Mouse (Mus musculus): ENCODE results near the gene Hamp2. TPM values are rescaled to one million over a fixed set of nuclear protein-coding genes. Genes with fewer than 3 reads are reported as not detected.
A peak's percentile ranks its signal among the peaks of the same experiment; 100 is the strongest.

The Hamp2 gene
- polyA plus RNA-seq, 1 experiment from 2014 or later = not detected

GRCm38 (mm10) chr7:30914732-30915131, 9.7 kb downstream of the Hamp2 start, which contains the start of gene Mag:
Gene Mag (minus strand): TSS chr7:30914873.
- Histone ChIP-seq H3K9ac (ENCODE audit: low read length) (no peak within 1 kb of the TSS), H3K4me1 (replicated peaks; ENCODE audit: control insufficient read depth, insufficient read depth, low read length) (peaks cover 4% of the 10 kb centered on the region; the same call in 1 of the 2 replicates), H3K36me3 (ENCODE audit: control insufficient read depth, insufficient read depth, low read length) (no peaks in the 10 kb centered on the region), H3K27me3 (ENCODE audit: control insufficient read depth, insufficient read depth, low read depth, low read length) (no peaks in the 10 kb centered on the region), H3K4me2 (ENCODE audit: low read depth, low read length) (no peak within 1 kb of the TSS), H3K27ac (ENCODE audit: low read length) (no peak within 1 kb of the TSS), H3K4me3 (ENCODE audit: low read length) (no peak within 1 kb of the TSS), H3K9me3 (ENCODE audit: control insufficient read depth, low read length) (no peaks in the 10 kb centered on the region)
- ATAC-seq (ENCODE audit: low read depth) = no peak; the same call in 1 of the 2 replicates
- WGBS = 71% methylated on average over 8 of the region's 8 CpGs

GRCm38 (mm10) chr7:30909773-30910172, 14.7 kb downstream of the Hamp2 start:
- Histone ChIP-seq H3K9ac (ENCODE audit: low read length) (no peak overlapping the region), H3K4me2 (ENCODE audit: low read depth, low read length) (no peak overlapping the region)
- 75% methylated on average over 6 of the region's 6 CpGs for WGBS

GRCm38 (mm10) chr7:30908992-30909431, 15.5 kb downstream of the Hamp2 start:
- peak overlapping the region; percentile 56 for H3K4me2 ChIP-seq (ENCODE audit: low read depth, low read length)
- H3K27me3 ChIP-seq (ENCODE audit: control insufficient read depth, insufficient read depth, low read depth, low read length) = peaks cover 3% of the 10 kb centered on the region; the same call in 1 of the 2 replicates
- H3K36me3 ChIP-seq (ENCODE audit: control insufficient read depth, insufficient read depth, low read length) = no peaks in the 10 kb centered on the region
- WGBS = 17% methylated on average over 17 of the region's 17 CpGs
- H3K9me3 ChIP-seq (ENCODE audit: control insufficient read depth, low read length) = no peaks in the 10 kb centered on the region
- H3K9ac ChIP-seq (ENCODE audit: low read length) = peak overlapping the region; percentile 19; the same call in 1 of the 2 replicates
- ATAC-seq (ENCODE audit: low read depth) = no peak; the same call in 1 of the 2 replicates
- H3K27ac ChIP-seq (ENCODE audit: low read length) = no peak overlapping the region
- peaks cover 7% of the 10 kb centered on the region; the same call in 1 of the 2 replicates for H3K4me1 ChIP-seq (replicated peaks; ENCODE audit: control insufficient read depth, insufficient read depth, low read length)
- peak overlapping the region; percentile 32 for H3K4me3 ChIP-seq (ENCODE audit: low read length)

More at GRCm38 (mm10) chr7:30909773-30910172, 14.7 kb downstream of the Hamp2 start:
- no peak for ATAC-seq (ENCODE audit: low read depth)
- no peaks in the 10 kb centered on the region for H3K9me3 ChIP-seq (ENCODE audit: control insufficient read depth, low read length)
- H3K4me3 ChIP-seq (ENCODE audit: low read length) = no peak overlapping the region
- peaks cover 3% of the 10 kb centered on the region; the same call in 1 of the 2 replicates for H3K27me3 ChIP-seq (ENCODE audit: control insufficient read depth, insufficient read depth, low read depth, low read length)
- H3K27ac ChIP-seq (ENCODE audit: low read length) = no peak overlapping the region
- no peaks in the 10 kb centered on the region for H3K36me3 ChIP-seq (ENCODE audit: control insufficient read depth, insufficient read depth, low read length)
- peaks cover 7% of the 10 kb centered on the region; the same call in 1 of the 2 replicates for H3K4me1 ChIP-seq (replicated peaks; ENCODE audit: control insufficient read depth, insufficient read depth, low read length)

DNA sequence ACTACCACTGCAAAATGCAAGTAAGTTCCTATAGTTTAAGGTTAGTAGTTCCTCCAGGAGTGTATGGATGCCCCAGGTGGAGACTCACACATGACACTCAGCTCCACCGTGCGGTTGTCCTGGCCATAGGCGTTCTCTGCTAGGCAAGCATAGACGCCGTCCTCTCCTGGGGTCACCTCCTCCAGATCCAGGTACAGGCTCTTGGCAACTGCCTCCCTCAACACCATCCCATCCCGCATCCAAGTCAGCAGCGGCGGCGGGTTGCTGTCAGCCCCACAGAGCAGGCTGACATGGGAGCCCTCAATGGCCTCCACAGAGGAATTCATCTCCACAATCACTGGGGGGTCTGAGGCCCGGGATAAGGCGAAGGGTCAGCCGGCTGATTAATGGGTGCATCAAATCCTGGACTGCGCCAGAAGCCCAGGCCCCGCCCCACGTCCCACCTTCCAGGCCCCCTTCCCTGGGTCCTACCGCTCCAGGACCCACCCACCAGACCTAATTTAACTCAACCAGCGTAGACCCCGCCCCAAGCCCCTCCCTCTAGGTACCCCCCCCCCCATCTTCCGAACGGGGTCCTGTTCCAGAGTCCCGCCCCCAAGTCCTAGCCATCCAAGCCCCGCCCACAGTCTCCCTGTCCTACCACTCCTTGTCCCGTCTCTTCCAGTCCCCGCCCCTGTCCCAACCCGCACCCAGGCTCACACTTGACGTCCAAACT, 16.0 kb downstream of the Hamp2 start:
- Histone ChIP-seq H3K9me3 (ENCODE audit: control insufficient read depth, low read length) (no peaks in the 10 kb centered on the region), H3K27ac (ENCODE audit: low read length) (no peak overlapping the region), H3K4me3 (ENCODE audit: low read length) (peak overlapping the region; percentile 32), H3K27me3 (ENCODE audit: control insufficient read depth, insufficient read depth, low read depth, low read length) (peaks cover 3% of the 10 kb centered on the region; the same call in 1 of the 2 replicates), H3K9ac (ENCODE audit: low read length) (no peak overlapping the region; the same call in 1 of the 2 replicates), H3K36me3 (ENCODE audit: control insufficient read depth, insufficient read depth, low read length) (no peaks in the 10 kb centered on the region), H3K4me1 (replicated peaks; ENCODE audit: control insufficient read depth, insufficient read depth, low read length) (peaks cover 7% of the 10 kb centered on the region; the same call in 1 of the 2 replicates), H3K4me2 (ENCODE audit: low read depth, low read length) (peak overlapping the region; percentile 56)
- 0% methylated on average over 25 of the region's 26 CpGs for WGBS
- peak; percentile 73; the same call in 1 of the 2 replicates for ATAC-seq (ENCODE audit: low read depth)

DNA sequence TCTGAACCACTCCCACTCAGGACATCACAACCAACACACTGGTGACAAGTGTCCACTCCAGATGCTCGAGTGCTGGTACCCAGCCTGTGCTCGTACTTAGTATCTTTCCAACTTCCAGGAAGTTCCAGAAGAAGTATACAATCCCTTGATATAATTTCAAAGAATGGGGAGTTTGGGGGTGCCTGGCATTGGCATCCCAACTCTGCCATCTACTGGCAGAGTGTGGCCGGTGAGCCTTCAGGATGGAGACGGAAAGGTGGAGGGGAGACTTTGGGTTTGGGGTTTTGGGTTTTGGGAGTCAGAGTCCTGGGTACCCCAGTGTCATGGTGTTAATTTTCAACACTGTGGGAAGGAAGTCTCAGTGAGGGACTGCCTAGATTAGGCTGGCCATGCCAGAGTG, 20.4 kb downstream of the Hamp2 start:
- Histone ChIP-seq H3K36me3 (ENCODE audit: control insufficient read depth, insufficient read depth, low read length) (no peaks in the 10 kb centered on the region), H3K9me3 (ENCODE audit: control insufficient read depth, low read length) (no peaks in the 10 kb centered on the region), H3K27ac (ENCODE audit: low read length) (no peak overlapping the region), H3K4me1 (replicated peaks; ENCODE audit: control insufficient read depth, insufficient read depth, low read length) (peaks cover 6% of the 10 kb centered on the region; the same call in 1 of the 2 replicates), H3K9ac (ENCODE audit: low read length) (no peak overlapping the region), H3K4me3 (ENCODE audit: low read length) (no peak overlapping the region), H3K4me2 (ENCODE audit: low read depth, low read length) (no peak overlapping the region), H3K27me3 (ENCODE audit: control insufficient read depth, insufficient read depth, low read depth, low read length) (peaks cover 3% of the 10 kb centered on the region; the same call in 1 of the 2 replicates)
- 32% methylated on average over 4 of the region's 4 CpGs for WGBS
- no peak for ATAC-seq (ENCODE audit: low read depth)

- no peak for ATAC-seq (ENCODE audit: low read depth)
Observed at GRCm38 (mm10) chr7:30895217-30895616, 29.3 kb downstream of the Hamp2 start.

DNA sequence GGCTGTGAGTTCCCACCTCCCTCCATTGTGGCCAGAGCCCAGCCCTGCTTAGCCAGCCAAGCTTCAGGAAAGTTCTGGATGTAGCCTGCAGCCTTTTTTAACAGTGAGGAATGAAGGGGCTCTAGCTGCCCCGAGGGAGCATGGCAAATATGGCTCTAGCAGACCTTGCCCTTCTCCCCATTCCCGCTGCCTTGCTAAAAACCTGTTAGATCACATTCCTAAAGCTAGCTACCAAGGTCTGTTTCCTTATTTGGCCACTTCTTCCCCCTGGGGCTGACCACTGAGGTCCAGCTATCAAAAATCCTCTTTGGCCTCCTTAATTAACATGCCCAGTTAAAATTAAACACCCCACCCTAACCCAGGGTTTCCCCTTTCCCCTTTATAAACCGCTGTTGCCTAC, 32.0 kb downstream of the Hamp2 start:
- no peaks in the 10 kb centered on the region for H3K36me3 ChIP-seq (ENCODE audit: control insufficient read depth, insufficient read depth, low read length)
- peak; percentile 71; the same call in 1 of the 2 replicates for ATAC-seq (ENCODE audit: low read depth)
- H3K4me3 ChIP-seq (ENCODE audit: low read length) = no peak overlapping the region
- 0 out of 2 replicates have a peak overlapping the region, but pooled peaks have one; percentile 5 for H3K9ac ChIP-seq (ENCODE audit: low read length)
- WGBS = 41% methylated on average over 3 of the region's 3 CpGs
- H3K4me2 ChIP-seq (ENCODE audit: low read depth, low read length) = no peak overlapping the region
- no peaks in the 10 kb centered on the region for H3K27me3 ChIP-seq (ENCODE audit: control insufficient read depth, insufficient read depth, low read depth, low read length)
- H3K9me3 ChIP-seq (ENCODE audit: control insufficient read depth, low read length) = no peaks in the 10 kb centered on the region
- H3K4me1 ChIP-seq (replicated peaks; ENCODE audit: control insufficient read depth, insufficient read depth, low read length) = peaks cover 4% of the 10 kb centered on the region; the same call in 1 of the 2 replicates
- peak overlapping the region; percentile 61 for H3K27ac ChIP-seq (ENCODE audit: low read length)

More at GRCm38 (mm10) chr7:30895217-30895616, 29.3 kb downstream of the Hamp2 start:
- H3K27me3 ChIP-seq (ENCODE audit: control insufficient read depth, insufficient read depth, low read depth, low read length) = no peaks in the 10 kb centered on the region
- peaks cover 7% of the 10 kb centered on the region; the same call in 1 of the 2 replicates for H3K4me1 ChIP-seq (replicated peaks; ENCODE audit: control insufficient read depth, insufficient read depth, low read length)
- H3K4me2 ChIP-seq (ENCODE audit: low read depth, low read length) = no peak overlapping the region
- no peak overlapping the region for H3K9ac ChIP-seq (ENCODE audit: low read length)
- 72% methylated on average over 3 of the region's 3 CpGs for WGBS
- no peaks in the 10 kb centered on the region for H3K9me3 ChIP-seq (ENCODE audit: control insufficient read depth, low read length)
- H3K4me3 ChIP-seq (ENCODE audit: low read length) = no peak overlapping the region
- H3K27ac ChIP-seq (ENCODE audit: low read length) = no peak overlapping the region
- H3K36me3 ChIP-seq (ENCODE audit: control insufficient read depth, insufficient read depth, low read length) = no peaks in the 10 kb centered on the region

DNA sequence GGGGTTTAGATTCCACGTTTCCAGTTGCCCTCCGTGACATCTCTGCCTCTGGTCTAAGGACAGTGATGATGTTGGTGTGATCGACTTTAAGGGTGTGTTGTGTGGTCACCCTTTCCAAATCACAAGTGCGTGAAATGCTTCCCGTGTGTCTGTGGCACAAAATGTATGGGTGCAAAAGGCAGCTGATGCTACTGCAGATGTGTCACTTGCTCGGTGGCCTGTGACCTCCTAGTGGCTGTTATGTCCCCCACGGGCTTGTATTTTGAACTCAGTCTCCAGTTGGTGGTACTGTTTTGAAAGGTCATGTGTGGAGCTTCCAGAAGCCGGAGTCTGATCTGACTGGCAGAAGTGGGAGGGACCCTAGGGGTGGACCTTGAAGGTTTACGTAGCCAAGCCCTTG, 32.7 kb downstream of the Hamp2 start:
- no peaks in the 10 kb centered on the region for H3K36me3 ChIP-seq (ENCODE audit: control insufficient read depth, insufficient read depth, low read length)
- H3K4me1 ChIP-seq (replicated peaks; ENCODE audit: control insufficient read depth, insufficient read depth, low read length) = peaks cover 4% of the 10 kb centered on the region; the same call in 1 of the 2 replicates
- H3K27ac ChIP-seq (ENCODE audit: low read length) = no peak overlapping the region
- no peak overlapping the region for H3K9ac ChIP-seq (ENCODE audit: low read length)
- H3K27me3 ChIP-seq (ENCODE audit: control insufficient read depth, insufficient read depth, low read depth, low read length) = no peaks in the 10 kb centered on the region
- H3K4me3 ChIP-seq (ENCODE audit: low read length) = no peak overlapping the region
- no peaks in the 10 kb centered on the region for H3K9me3 ChIP-seq (ENCODE audit: control insufficient read depth, low read length)
- no peak for ATAC-seq (ENCODE audit: low read depth)
- 76% methylated on average over 9 of the region's 9 CpGs for WGBS
- H3K4me2 ChIP-seq (ENCODE audit: low read depth, low read length) = no peak overlapping the region

DNA sequence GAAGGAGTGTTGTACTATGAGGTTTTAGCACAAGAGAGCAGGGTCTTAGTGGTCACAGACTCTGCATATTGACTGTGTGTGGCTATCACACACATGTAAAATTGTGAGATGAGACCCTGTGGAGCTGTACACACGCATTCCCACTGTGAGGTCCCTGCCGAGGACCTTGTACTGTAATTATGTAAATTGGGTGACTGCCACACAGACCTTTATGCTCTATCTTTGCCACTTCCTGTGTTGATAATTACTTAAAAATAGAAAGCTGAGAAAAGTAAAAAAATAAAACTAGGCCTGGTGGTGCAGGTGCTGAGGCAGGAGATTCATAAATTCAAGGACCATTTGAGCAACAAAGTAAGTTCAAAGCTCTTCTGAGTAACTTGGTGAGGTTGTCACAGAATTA, 33.8 kb downstream of the Hamp2 start:
- Histone ChIP-seq H3K27ac (ENCODE audit: low read length) (no peak overlapping the region), H3K9ac (ENCODE audit: low read length) (no peak overlapping the region), H3K27me3 (ENCODE audit: control insufficient read depth, insufficient read depth, low read depth, low read length) (no peaks in the 10 kb centered on the region), H3K4me1 (replicated peaks; ENCODE audit: control insufficient read depth, insufficient read depth, low read length) (peaks cover 4% of the 10 kb centered on the region; the same call in 1 of the 2 replicates), H3K4me2 (ENCODE audit: low read depth, low read length) (no peak overlapping the region), H3K9me3 (ENCODE audit: control insufficient read depth, low read length) (no peaks in the 10 kb centered on the region), H3K4me3 (ENCODE audit: low read length) (no peak overlapping the region), H3K36me3 (ENCODE audit: control insufficient read depth, insufficient read depth, low read length) (no peaks in the 10 kb centered on the region)
- 47% methylated on average over 2 of the region's 2 CpGs for WGBS
- no peak for ATAC-seq (ENCODE audit: low read depth)

Measured in lung, embryonic 16.5 days (tissue).